Mouse (Mus musculus) CD4-positive helper T cell, adult 2 months (primary cell): Measurements from ENCODE around the gene Ccser2.

Experiments used
- DNase-seq: peaks from one replicate; pipeline ENCODE4 v3.0.0-alpha.2; 2012; ENCODE audit warnings: low read depth, missing footprints, low spot score

The Ccser2 gene

DNA sequence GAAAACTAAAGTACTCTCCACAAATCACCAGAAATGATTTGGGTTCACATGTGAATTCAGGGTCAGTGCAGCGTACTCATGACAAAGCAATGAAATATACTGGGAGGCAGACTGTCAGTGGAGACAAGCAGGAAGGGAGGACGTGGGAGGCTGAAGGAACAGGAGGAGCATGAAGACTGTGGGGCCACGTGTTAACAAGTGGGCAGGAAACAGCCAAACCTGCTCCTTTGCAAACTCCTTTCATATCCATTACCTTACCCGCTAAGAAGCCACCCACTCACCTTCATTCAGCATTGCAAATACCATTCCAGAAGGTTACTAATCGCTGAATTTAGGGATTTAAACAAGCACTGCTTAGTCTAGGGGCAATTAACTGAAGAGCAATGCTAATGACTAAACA lies 25.9 kb downstream of the Ccser2 start:
- no peak for DNase-seq

DNA sequence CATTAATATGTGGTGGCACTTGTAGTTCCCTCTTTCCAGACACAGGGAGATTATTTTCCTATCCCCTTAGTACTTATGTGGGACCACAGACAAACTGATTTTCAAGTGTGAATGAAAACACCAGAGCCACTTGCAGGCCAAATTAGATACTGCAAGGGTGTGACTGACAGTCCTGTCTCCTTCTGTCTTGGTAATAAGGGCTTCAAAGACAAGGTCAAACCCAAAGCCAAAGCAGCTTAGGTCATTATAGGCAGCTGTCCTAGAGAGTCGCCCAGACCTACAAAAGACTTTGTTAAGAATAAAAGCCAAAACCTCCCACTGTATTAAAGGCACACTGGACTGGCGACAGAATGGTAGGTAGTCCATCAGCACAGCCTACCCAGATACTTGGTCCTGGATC lies 30.6 kb downstream of the Ccser2 start:
- DNase-seq: no peak

DNA sequence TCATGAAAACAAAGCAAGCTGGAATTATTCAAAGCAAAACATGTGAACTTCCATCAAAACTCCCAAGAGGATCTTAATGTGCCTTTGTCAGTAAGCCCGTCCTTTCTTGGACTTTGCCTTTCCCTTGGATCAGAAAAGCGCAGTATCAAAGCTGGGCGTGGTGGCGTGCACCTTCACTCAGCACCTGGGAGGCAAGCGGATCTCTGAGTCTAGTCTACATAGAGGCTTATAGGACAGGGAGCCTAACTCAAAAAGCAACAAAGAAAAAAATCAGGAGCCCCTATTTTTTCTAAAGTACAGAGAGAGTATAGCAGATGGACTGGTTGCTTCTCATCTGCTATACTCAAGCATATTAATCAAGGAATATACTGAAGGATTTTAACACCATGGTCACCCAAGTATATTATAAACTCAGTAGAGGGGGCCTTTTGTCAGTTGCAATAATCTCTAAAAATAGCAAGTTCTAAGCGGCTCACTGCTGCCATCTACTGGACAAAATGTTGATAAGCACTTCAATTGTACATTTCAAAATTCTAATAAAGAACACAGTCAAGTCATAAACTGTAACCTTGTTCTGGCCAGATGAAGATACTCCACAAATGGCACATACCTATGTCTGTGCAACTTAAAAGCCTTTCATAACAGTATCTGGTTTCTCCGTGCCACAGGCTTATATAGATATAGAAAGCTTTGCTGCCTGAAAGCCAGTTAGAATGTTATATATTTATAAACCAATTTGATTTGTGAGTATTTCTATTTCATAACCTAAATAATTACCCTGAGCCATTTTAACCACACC lies 31.3 kb downstream of the Ccser2 start:
- peak; percentile 57 for DNase-seq

- DNase-seq: no peak
These were observed 35.8 kb downstream of the Ccser2 start for GRCm38 (mm10) chr14:36932638-36933382.

- DNase-seq: no peak
These were observed 36.5 kb downstream of the Ccser2 start for GRCm38 (mm10) chr14:36932038-36932437.

- DNase-seq: no peak
These were observed 45.2 kb downstream of the Ccser2 start for GRCm38 (mm10) chr14:36923383-36923782.

DNA sequence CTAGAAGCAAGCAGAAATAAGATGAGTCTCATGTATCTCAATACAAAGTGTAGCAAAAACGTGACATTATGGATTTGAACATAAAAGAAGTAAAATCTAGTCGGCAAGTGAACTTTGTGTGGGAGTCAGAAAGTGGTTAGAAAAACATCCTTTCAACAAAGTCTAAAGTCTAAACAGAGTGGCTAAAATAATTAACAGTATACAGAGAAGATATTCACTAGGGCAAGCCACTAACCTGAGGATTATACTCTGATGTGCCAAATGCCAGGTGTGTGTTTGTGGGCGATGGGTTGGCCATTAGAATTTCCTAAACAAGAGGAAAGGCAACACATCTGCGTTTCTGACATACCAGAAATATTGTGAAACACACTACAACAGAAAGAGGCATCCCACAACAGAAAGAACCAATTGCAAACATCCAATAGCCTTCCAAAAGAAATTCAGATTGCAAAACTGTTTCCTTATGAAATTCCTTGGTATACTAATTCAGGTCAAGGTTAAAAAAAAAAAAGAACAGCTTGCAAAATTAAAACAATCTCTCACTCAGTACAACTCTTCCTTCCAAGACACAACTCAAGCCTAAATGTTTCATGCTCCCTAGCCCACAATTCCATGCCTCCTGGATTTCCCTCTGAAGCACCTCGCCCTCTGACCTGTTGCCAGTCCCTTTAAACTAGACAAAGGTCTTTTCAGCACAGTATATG lies 47.1 kb downstream of the Ccser2 start:
- no peak for DNase-seq

- DNase-seq: no peak
These were observed 48.7 kb downstream of the Ccser2 start for GRCm38 (mm10) chr14:36919886-36920285.

DNA sequence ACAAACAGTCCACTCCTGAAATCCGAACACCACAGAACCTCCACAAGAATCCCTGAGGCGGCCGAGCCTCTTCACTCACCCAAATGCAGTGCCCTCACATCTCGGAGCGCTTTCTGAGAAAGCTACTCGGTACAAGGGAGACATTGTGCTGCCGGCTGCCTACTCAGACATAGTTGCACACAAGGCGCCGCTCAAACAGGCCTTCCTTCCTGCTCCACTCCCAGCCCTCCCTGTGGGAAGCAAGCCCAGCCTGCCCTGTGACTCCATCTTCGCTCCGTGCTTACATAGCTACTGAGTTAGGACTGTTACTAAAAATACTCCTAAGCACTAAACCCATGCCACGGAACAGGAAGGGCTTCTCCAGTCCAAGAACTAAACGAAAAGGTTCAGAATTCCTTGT lies 49.4 kb downstream of the Ccser2 start:
- DNase-seq: no peak

DNA sequence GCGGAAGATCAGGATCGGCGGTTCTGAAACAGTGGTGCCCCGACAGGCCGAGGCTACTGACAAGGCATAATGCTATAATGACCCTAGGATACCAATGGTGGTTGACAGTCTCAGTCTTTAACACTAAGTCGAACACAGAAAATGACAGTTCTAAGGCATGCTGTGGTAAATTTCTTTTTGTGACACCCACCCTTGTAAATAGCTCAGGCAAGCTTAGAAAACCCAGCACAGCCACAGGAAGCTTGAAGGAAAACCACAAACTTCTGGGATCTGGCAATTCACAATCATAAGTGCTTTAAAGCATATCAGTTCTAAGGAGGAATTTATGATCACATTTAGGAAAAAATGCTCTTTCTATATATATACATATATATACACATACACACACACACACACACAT lies 53.4 kb downstream of the Ccser2 start:
- DNase-seq: no peak

GRCm38 (mm10) chr14:36914473-36915005 lies 54.0 kb downstream of the Ccser2 start:
- DNase-seq: no peak

DNA sequence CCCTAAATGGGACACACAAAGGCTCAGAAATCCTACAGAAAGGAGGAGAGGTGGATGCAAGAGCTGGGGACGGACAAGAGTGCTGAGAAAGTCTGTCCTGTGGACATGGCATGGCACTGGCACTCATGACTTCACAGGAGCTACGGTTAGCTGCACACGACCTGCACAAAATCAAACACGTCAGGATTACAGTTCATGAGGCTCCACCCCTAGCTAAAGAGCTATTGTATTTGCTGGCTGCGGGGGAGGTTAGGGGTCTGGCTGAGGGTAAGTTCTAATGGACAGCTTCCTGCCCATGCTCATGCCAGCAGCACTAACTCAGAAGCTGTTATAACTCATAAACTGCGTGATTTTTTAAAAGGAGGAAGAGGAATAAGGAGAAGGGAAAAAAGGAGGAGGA lies 56.8 kb downstream of the Ccser2 start:
- no peak for DNase-seq

- no peak for DNase-seq
These were observed 62.6 kb downstream of the Ccser2 start for GRCm38 (mm10) chr14:36905809-36906522.

- no peak for DNase-seq
These were observed 64.4 kb downstream of the Ccser2 start for GRCm38 (mm10) chr14:36904206-36904605.

DNA sequence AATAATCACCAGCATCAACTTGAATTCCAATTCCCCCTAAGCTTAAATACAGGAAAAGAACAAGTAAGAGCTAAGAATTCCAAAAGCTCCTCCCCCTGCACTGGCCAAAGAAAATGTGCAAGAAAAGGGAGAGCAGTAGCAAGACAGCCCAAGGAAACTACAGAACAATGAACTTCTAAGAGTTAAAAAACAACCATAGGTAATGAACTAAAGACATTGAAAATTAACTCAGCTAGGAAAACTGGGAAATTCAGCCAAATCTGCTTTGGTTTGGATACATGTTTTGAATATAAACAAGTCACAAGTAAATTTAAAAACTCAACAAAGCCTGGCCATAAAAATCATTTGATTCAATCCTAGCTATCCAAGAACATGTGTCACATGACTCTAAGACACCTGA lies 67.7 kb downstream of the Ccser2 start:
- DNase-seq: no peak

DNA sequence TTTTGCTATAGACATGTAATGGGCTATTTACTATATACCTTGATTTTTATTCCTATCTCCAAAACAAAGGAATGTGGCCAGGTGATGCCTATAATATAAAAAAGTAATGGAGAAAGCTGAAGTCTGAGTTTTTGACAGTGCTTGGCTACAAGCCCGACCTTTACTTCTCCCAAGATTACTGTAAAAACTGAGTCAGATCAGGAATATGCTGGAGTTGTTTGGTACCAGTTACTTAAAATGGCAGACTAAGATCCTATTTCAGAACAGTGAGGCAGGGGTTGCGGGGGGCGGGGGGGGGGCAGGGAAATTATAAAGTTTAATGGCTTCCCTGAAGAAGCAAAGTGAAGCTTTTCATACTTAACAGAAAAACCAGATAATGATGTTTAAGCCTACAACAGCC lies 73.9 kb downstream of the Ccser2 start:
- no peak for DNase-seq

DNA sequence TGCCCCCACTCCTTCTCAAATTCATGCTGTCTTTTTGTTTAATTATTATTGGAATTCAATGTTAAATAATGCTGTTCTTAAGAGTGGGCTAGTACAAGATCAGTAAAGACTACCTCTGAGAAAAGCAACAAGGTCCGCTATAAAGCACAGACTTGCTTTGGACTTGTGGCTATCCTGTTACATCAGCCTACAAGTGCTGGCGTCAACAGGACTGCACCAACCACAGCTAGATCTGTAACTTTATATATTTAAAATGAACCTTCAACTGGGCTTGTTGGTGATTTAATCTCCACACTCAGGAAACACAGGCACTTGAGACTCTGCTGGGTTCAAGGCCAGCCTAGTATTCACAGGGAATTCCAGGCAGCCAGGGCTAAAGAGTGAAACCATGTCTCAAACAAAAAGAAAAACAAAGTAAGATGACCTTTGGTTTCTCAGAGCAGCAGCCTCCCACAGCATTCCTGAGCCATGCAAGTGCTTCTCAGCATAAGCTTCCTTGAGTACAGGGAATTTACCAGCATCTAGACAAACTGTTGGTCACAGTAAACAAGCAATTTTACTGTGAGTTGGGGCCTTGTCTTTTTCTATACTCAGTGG lies 75.7 kb downstream of the Ccser2 start:
- DNase-seq: no peak

DNA sequence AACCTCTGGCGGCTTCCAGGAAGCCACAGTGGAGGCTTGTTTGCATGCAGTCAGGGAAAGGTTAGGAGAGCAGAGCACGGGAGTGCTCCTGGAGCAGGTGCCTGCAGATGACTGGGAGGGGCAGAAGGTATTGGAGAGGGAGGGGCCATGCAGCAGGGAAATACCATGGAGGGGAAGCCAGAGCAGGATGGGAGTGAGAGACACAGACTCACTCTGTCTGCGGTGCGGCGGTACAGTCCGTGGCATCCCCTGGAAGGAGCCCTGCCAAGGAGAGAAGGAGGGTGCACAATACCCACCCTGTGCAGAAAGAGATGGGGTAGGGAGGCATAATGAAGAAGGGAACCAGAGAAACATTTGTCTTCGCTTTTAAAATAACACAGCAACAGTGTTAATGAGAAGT lies 78.4 kb downstream of the Ccser2 start:
- no peak for DNase-seq

GRCm38 (mm10) chr14:36885680-36886079 lies 82.9 kb downstream of the Ccser2 start:
- DNase-seq: no peak

DNA sequence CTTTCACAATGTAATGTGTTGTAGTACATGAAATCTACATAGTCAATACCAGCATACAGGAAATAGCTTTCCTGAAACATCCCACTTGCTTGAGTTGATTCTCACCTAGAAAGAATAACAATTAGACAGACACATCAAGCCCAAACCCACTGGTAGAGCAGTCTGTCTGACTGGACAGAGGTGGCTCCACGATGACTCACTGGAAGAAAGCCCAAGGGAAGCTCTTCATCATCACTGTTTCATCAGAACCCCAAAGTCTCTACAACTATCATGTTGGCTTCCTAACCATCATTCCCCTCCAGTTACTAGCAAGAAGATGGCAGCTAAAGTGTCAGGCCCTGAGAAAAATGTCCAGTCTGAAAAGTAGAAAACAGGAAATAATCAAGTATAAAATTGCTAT lies 83.5 kb downstream of the Ccser2 start:
- DNase-seq: no peak

- DNase-seq: no peak
These were observed 85.0 kb downstream of the Ccser2 start for GRCm38 (mm10) chr14:36883576-36883975.
